ENCODE assay signal across 8 mouse cellular contexts in genomic region chr10:63386444-63386843, GRCm38 (mm10). TPM values are rescaled to one million over a fixed set of nuclear protein-coding genes. Genes with fewer than 3 reads are reported as not detected.
DNase-seq lines count a peak whose midpoint lies in the region; ATAC-seq lines count a peak whose summit lies in the region.

No protein-coding gene starts in this region.

- DNase-seq in NIH3T3 (ENCODE audit: low read depth) = peak; percentile 86
- peak; percentile 95 to 96 for DNase-seq in cerebellum, postnatal 10 days
- DNase-seq in frontal cortex, postnatal 10 days (ENCODE audit: low spot score in 2 of 2) = peak; percentile 64 to 79
- peak; percentile 73 to 90 for DNase-seq in layer of hippocampus, postnatal 14 days (ENCODE audit: low spot score in 2 of 2)
- peak; percentile 88 for DNase-seq in lung, postnatal 10 days
- DNase-seq in ovary, postnatal 14 days (ENCODE audit: low spot score) = peak; percentile 57
- peak; percentile 61 to 64 for DNase-seq in thymus, postnatal 10 days (ENCODE audit: low spot score in 2 of 2)

- peak overlapping the region; percentile 66 for H3K9ac ChIP-seq in hindbrain, embryonic 12.5 days

- H3K4me1 ChIP-seq in hindbrain, embryonic 12.5 days = peaks cover 5% of the 10 kb centered on the region; the same call in 1 of the 2 replicates

- H3K27ac ChIP-seq in hindbrain, embryonic 12.5 days = peak overlapping the region; percentile 61; the same call in 1 of the 2 replicates

- peak overlapping the region; percentile 58 for H3K4me3 ChIP-seq in hindbrain, embryonic 12.5 days

- under 1% methylated on average over 19 of the region's 19 CpGs for WGBS in hindbrain, embryonic 12.5 days

- H3K36me3 ChIP-seq in hindbrain, embryonic 12.5 days = no peaks in the 10 kb centered on the region

- ATAC-seq in hindbrain, embryonic 12.5 days (ENCODE audit: low FRiP score) = peak; percentile 69

- H3K27me3 ChIP-seq in hindbrain, embryonic 12.5 days = peaks cover 5% of the 10 kb centered on the region; the same call in 1 of the 2 replicates

- H3K4me2 ChIP-seq in hindbrain, embryonic 12.5 days (replicated peaks) = peak overlapping the region; percentile 69

- H3K9me3 ChIP-seq in hindbrain, embryonic 12.5 days (replicated peaks) = no peaks in the 10 kb centered on the region

RNA-seq across cellular contexts. Expression of gene Dnajc12, which starts 4.2 kb away (rescaled TPM):
- 14.1 and 17.4 TPM in 2 replicates for polyA plus RNA-seq in hindbrain, embryonic 12.5 days (2016; fragmentation: Nextera tagmentation; extraction: Ambion mirVana)
- total RNA-seq in layer of hippocampus, postnatal 14 days (2021) = 10 to 100 TPM; 14.2 to 15.0 TPM

RNA-seq across cellular contexts. Expression of gene Sirt1, which starts 4.9 kb away (rescaled TPM):
- polyA plus RNA-seq in hindbrain, embryonic 12.5 days (2016; fragmentation: Nextera tagmentation; extraction: Ambion mirVana) = 7.8 and 8.6 TPM in 2 replicates
- total RNA-seq in layer of hippocampus, postnatal 14 days (2021) = 10 to 100 TPM; 11.3 to 12.4 TPM

RNA-seq across cellular contexts. Expression of gene Gm7075, which starts 35.1 kb away (rescaled TPM):
- not detected in 2 replicates for polyA plus RNA-seq in hindbrain, embryonic 12.5 days (2016; fragmentation: Nextera tagmentation; extraction: Ambion mirVana)
- total RNA-seq in layer of hippocampus, postnatal 14 days (2021) = not detected

RNA-seq across cellular contexts. Expression of gene Ctnna3, which starts 43.5 kb away (rescaled TPM):
- polyA plus RNA-seq in hindbrain, embryonic 12.5 days (2016; fragmentation: Nextera tagmentation; extraction: Ambion mirVana) = 0.22 and 0.34 TPM in 2 replicates
- 1 to 10 TPM; 1.1 to 1.4 TPM for total RNA-seq in layer of hippocampus, postnatal 14 days (2021)

Comparison
In these comparisons a context has a peak if more than half of its experiments do, and no peak if none do; other contexts are left out.
1. Peak in every context shown above with its lines: DNase-seq, ATAC-seq, H3K4me3 ChIP-seq and H3K27ac ChIP-seq.